Mouse (Mus musculus): ENCODE results near the gene A730061H03Rik. TPM values are rescaled to one million over a fixed set of nuclear protein-coding genes. Genes with fewer than 3 reads are reported as not detected.
A peak's percentile ranks its signal among the peaks of the same experiment; 100 is the strongest.

The A730061H03Rik gene
- polyA plus RNA-seq, 1 experiment from 2014 or later = 3.3 TPM

DNA sequence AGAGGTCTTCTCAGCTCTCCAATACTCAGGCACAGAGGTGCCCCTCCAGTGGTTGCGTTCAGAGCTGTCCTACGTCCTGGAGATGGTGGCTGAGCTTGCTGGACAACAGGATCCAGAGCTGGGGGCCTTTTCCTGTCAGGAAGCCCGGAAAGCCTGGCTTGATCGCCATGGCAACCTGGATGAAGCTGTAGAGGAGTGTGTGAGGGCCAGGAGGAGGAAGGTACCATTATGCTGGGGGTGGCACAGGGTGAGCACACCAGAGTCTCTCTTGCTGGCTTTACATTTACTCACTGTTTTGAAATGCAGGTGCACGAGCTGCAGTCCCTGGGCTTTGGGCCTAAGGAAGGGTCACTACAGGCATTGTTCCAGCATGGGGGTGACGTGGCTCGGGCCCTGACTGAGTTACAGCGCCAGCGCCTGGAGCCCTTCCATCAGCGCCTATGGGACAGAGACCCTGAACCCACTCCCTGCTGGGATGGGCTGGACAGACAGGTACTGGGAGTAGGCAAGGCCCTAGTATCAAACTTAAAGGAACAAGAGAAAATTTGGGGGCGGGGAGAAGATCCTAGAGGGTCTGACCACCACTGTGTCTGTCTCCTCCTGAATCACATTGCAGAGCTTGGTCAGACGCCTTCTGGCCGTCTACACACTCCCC, 36.0 kb upstream of the A730061H03Rik start:
- WGBS = 88% methylated on average over 13 of the region's 13 CpGs
- no peaks in the 10 kb centered on the region for H3K27me3 ChIP-seq (replicated peaks; ENCODE audit: control insufficient read depth, insufficient read depth, low read length)
- H3K4me1 ChIP-seq (replicated peaks; ENCODE audit: control insufficient read depth, insufficient read depth, low read length) = peaks cover 16% of the 10 kb centered on the region
- H3K27ac ChIP-seq (ENCODE audit: low read depth, low read length) = no peak overlapping the region
- H3K4me2 ChIP-seq = no peak overlapping the region
- DNase-seq (ENCODE audit: low spot score) (no peak), ATAC-seq (replicated peaks; ENCODE audit: low FRiP score) (no peak)
- no peak overlapping the region for H3K9ac ChIP-seq (ENCODE audit: low read depth, low read length)
- H3K9me3 ChIP-seq (ENCODE audit: control insufficient read depth, low read length) = no peaks in the 10 kb centered on the region
- H3K4me3 ChIP-seq (ENCODE audit: low read depth, low read length) = no peak overlapping the region
- peaks cover 39% of the 10 kb centered on the region for H3K36me3 ChIP-seq (ENCODE audit: control insufficient read depth, insufficient read depth, low read length)

GRCm38 (mm10) chr14:55592226-55592625, 32.0 kb upstream of the A730061H03Rik start:
- Histone ChIP-seq H3K9ac (ENCODE audit: low read depth, low read length) (peak overlapping the region; percentile 97), H3K4me2 (peak overlapping the region; percentile 97), H3K4me3 (ENCODE audit: low read depth, low read length) (peak overlapping the region; percentile 99), H3K36me3 (ENCODE audit: control insufficient read depth, insufficient read depth, low read length) (peaks cover 25% of the 10 kb centered on the region), H3K27ac (ENCODE audit: low read depth, low read length) (peak overlapping the region; percentile 78), H3K27me3 (replicated peaks; ENCODE audit: control insufficient read depth, insufficient read depth, low read length) (no peaks in the 10 kb centered on the region), H3K9me3 (ENCODE audit: control insufficient read depth, low read length) (no peaks in the 10 kb centered on the region), H3K4me1 (replicated peaks; ENCODE audit: control insufficient read depth, insufficient read depth, low read length) (peaks cover 23% of the 10 kb centered on the region)
- 3% methylated on average over 16 of the region's 16 CpGs for WGBS
- DNase-seq (ENCODE audit: low spot score) (no peak), ATAC-seq (replicated peaks; ENCODE audit: low FRiP score) (no peak)

DNA sequence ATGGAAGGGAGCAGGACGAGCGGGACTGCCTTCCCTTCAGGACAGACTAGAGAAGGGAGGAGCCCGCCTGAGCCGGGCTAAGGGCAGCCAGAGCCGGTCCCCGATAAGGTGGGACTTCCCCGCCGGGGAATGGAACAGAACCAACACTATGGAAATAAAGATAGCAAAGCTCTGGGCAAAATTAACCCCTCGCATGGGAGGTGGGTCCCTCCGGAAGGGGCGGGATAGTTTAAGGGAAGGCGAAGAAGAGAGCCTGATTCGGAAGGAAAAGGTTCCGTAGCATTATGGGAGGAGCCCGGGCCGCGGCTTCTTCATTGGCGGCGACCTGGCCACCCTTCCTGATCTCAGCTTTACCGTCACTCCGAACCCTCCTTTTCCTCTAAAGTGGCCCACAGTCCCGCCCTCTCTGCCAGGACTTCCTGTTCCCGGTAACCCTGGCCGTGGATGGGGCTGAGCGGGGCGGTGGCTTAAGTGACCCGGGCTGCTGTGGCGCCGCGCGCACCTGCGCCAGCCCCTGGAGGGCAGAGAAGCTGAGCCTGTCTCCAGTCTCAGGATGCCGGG, 31.2 kb upstream of the A730061H03Rik start, which contains the start of gene Rnf31:
Gene Rnf31, plus strand, starts transcription at position 378 of the 561 bp plus-strand sequence.
- H3K27ac ChIP-seq (ENCODE audit: low read depth, low read length) = peak within 1 kb of the TSS; percentile 78
- H3K9ac ChIP-seq (ENCODE audit: low read depth, low read length) = peak within 1 kb of the TSS; percentile 97
- peak within 1 kb of the TSS; percentile 97 for H3K4me2 ChIP-seq
- H3K4me1 ChIP-seq (replicated peaks; ENCODE audit: control insufficient read depth, insufficient read depth, low read length) = peaks cover 29% of the 10 kb centered on the region
- peak within 1 kb of the TSS; percentile 99 for H3K4me3 ChIP-seq (ENCODE audit: low read depth, low read length)
- peak; percentile 91 for DNase-seq (ENCODE audit: low spot score)
- WGBS = under 1% methylated on average over 33 of the region's 33 CpGs
- H3K36me3 ChIP-seq (ENCODE audit: control insufficient read depth, insufficient read depth, low read length) = peaks cover 17% of the 10 kb centered on the region
- peak; percentile 90 for ATAC-seq (replicated peaks; ENCODE audit: low FRiP score)
- H3K9me3 ChIP-seq (ENCODE audit: control insufficient read depth, low read length) = no peaks in the 10 kb centered on the region
- H3K27me3 ChIP-seq (replicated peaks; ENCODE audit: control insufficient read depth, insufficient read depth, low read length) = no peaks in the 10 kb centered on the region

GRCm38 (mm10) chr14:55590748-55591330, 30.6 kb upstream of the A730061H03Rik start, which contains the start of gene Psme2:
Gene Psme2 (minus strand): TSS chr14:55591113.
- peaks cover 11% of the 10 kb centered on the region for H3K36me3 ChIP-seq (ENCODE audit: control insufficient read depth, insufficient read depth, low read length)
- no peaks in the 10 kb centered on the region for H3K9me3 ChIP-seq (ENCODE audit: control insufficient read depth, low read length)
- peaks cover 34% of the 10 kb centered on the region for H3K4me1 ChIP-seq (replicated peaks; ENCODE audit: control insufficient read depth, insufficient read depth, low read length)
- peak within 1 kb of the TSS; percentile 97 for H3K9ac ChIP-seq (ENCODE audit: low read depth, low read length)
- H3K4me2 ChIP-seq = peak within 1 kb of the TSS; percentile 97
- under 1% methylated on average over 22 of the region's 22 CpGs for WGBS
- H3K27me3 ChIP-seq (replicated peaks; ENCODE audit: control insufficient read depth, insufficient read depth, low read length) = no peaks in the 10 kb centered on the region
- DNase-seq (ENCODE audit: low spot score) = peak; percentile 86
- ATAC-seq (replicated peaks; ENCODE audit: low FRiP score) = peak; percentile 89
- peak within 1 kb of the TSS; percentile 78 for H3K27ac ChIP-seq (ENCODE audit: low read depth, low read length)
- peak within 1 kb of the TSS; percentile 99 for H3K4me3 ChIP-seq (ENCODE audit: low read depth, low read length)

DNA sequence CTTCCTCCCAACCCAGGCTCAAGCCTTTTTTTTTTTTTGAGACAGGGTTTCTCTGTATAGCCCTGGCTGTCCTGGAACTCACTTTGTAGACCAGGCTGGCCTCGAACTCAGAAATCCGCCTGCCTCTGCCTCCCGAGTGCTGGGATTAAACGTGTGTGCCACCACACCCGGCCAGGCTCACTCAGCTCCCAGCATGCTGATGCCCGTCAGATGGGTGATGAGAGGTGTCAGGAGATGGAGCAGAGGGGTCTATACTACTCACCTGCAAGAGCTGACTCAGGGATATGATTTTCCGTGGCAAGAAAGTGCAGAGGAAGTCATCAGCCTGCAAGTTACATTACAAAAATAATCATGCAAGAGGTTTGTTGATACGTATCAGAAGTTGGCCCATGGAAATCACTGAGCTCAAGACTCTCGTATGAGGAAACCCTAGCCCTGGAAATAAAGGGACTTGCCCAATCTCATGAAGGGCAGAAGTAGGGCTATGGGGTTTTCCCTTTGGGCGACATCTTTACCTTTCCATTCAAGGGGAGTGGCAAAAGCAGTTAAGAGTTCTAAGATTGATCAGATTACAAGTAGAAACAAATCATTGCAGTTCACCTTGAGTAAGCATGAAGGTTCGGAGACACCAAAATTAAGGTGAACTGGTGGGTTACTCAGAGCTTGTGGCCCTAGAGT, 29.7 kb upstream of the A730061H03Rik start:
- Histone ChIP-seq H3K9ac (ENCODE audit: low read depth, low read length) (peak overlapping the region; percentile 97), H3K4me2 (peak overlapping the region; percentile 97), H3K27me3 (replicated peaks; ENCODE audit: control insufficient read depth, insufficient read depth, low read length) (no peaks in the 10 kb centered on the region), H3K9me3 (ENCODE audit: control insufficient read depth, low read length) (no peaks in the 10 kb centered on the region), H3K27ac (ENCODE audit: low read depth, low read length) (peak overlapping the region; percentile 78), H3K4me1 (replicated peaks; ENCODE audit: control insufficient read depth, insufficient read depth, low read length) (peaks cover 39% of the 10 kb centered on the region), H3K36me3 (ENCODE audit: control insufficient read depth, insufficient read depth, low read length) (peaks cover 2% of the 10 kb centered on the region; the same call in 1 of the 2 replicates), H3K4me3 (ENCODE audit: low read depth, low read length) (peak overlapping the region; percentile 99)
- no peak for DNase-seq (ENCODE audit: low spot score)
- ATAC-seq (replicated peaks; ENCODE audit: low FRiP score) = no peak
- 82% methylated on average over 11 of the region's 11 CpGs for WGBS

GRCm38 (mm10) chr14:55589271-55589670, 29.1 kb upstream of the A730061H03Rik start:
- Histone ChIP-seq H3K27ac (ENCODE audit: low read depth, low read length) (no peak overlapping the region), H3K9ac (ENCODE audit: low read depth, low read length) (no peak overlapping the region), H3K27me3 (replicated peaks; ENCODE audit: control insufficient read depth, insufficient read depth, low read length) (no peaks in the 10 kb centered on the region), H3K9me3 (ENCODE audit: control insufficient read depth, low read length) (no peaks in the 10 kb centered on the region), H3K4me3 (ENCODE audit: low read depth, low read length) (no peak overlapping the region), H3K36me3 (ENCODE audit: control insufficient read depth, insufficient read depth, low read length) (peaks cover 2% of the 10 kb centered on the region; the same call in 1 of the 2 replicates), H3K4me1 (replicated peaks; ENCODE audit: control insufficient read depth, insufficient read depth, low read length) (peaks cover 43% of the 10 kb centered on the region), H3K4me2 (no peak overlapping the region)
- ATAC-seq (replicated peaks; ENCODE audit: low FRiP score) = no peak
- no peak for DNase-seq (ENCODE audit: low spot score)
- WGBS = 88% methylated on average over 5 of the region's 5 CpGs

DNA sequence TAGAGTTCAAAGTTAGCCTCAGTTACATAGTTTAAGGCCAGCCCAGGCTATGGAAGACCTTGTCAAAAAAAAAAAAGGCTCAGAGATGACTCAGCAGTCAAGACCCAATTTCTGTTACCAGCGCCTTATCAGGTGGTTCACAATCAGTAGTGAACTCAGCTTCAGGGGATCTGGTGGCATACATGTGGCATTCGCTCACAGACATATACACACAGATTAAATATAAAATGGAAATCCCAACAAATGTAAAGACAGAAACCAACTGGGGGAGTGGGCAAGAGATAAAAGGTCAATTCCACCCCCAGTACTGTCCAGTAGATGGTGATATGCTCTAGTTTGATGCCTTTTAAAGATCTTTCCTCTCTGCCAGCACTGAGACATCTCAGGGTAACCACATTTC, 25.9 kb upstream of the A730061H03Rik start:
- WGBS = 38% methylated on average over 2 of the region's 2 CpGs
- Histone ChIP-seq H3K4me2 (peak overlapping the region; percentile 94), H3K4me1 (replicated peaks; ENCODE audit: control insufficient read depth, insufficient read depth, low read length) (peaks cover 40% of the 10 kb centered on the region), H3K36me3 (ENCODE audit: control insufficient read depth, insufficient read depth, low read length) (peaks cover 10% of the 10 kb centered on the region; the same call in 1 of the 2 replicates), H3K9me3 (ENCODE audit: control insufficient read depth, low read length) (no peaks in the 10 kb centered on the region), H3K27me3 (replicated peaks; ENCODE audit: control insufficient read depth, insufficient read depth, low read length) (no peaks in the 10 kb centered on the region), H3K4me3 (ENCODE audit: low read depth, low read length) (peak overlapping the region; percentile 28; the same call in 1 of the 2 replicates), H3K27ac (ENCODE audit: low read depth, low read length) (peak overlapping the region; percentile 98), H3K9ac (ENCODE audit: low read depth, low read length) (peak overlapping the region; percentile 56)
- DNase-seq (ENCODE audit: low spot score) (no peak), ATAC-seq (replicated peaks; ENCODE audit: low FRiP score) (peak; percentile 49)

GRCm38 (mm10) chr14:55585566-55585960, 25.4 kb upstream of the A730061H03Rik start:
- H3K36me3 ChIP-seq (ENCODE audit: control insufficient read depth, insufficient read depth, low read length) = peaks cover 13% of the 10 kb centered on the region; the same call in 1 of the 2 replicates
- DNase-seq (ENCODE audit: low spot score) (no peak), ATAC-seq (replicated peaks; ENCODE audit: low FRiP score) (peak; percentile 63)
- peaks cover 40% of the 10 kb centered on the region for H3K4me1 ChIP-seq (replicated peaks; ENCODE audit: control insufficient read depth, insufficient read depth, low read length)
- H3K9ac ChIP-seq (ENCODE audit: low read depth, low read length) = peak overlapping the region; percentile 56
- H3K27me3 ChIP-seq (replicated peaks; ENCODE audit: control insufficient read depth, insufficient read depth, low read length) = no peaks in the 10 kb centered on the region
- H3K9me3 ChIP-seq (ENCODE audit: control insufficient read depth, low read length) = no peaks in the 10 kb centered on the region
- H3K4me2 ChIP-seq = peak overlapping the region; percentile 94
- H3K27ac ChIP-seq (ENCODE audit: low read depth, low read length) = peak overlapping the region; percentile 98
- WGBS = 22% methylated on average over 6 of the region's 6 CpGs
- peak overlapping the region; percentile 28 for H3K4me3 ChIP-seq (ENCODE audit: low read depth, low read length)

All from liver, embryonic 11.5 days (tissue).